Mouse (Mus musculus): ENCODE results near the gene Cntn5.

DNA sequence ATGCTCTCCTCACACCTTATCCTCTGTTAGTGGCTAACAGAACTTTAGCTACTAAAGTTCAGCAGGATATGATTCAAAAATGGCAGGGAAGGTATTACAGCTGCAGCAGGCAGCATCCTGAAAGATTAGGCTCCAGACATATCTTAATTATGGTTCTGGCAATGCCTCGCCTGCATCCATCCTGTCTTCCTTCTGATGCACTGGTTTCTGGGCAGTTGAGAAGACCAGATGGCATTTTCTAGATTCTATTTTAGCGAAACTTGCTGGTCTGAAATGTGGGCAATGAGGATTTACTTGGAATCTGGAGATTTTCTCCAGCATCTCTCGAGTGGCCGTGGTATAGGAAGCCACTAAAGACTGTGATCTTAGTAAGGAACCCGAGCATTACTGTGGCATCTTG, 1230.0 kb downstream of the Cntn5 start:
- TF ChIP-seq E2F4 (IDR thresholded peaks at IDR 0.05; ENCODE audit: insufficient read depth) (no peak), POLR2A (IDR thresholded peaks at IDR 0.05; ENCODE audit: insufficient read length, low read depth) (no peak), POLR2AphosphoS2 (IDR thresholded peaks at IDR 0.05; ENCODE audit: insufficient read length, low read depth) (no peak), USF1 (IDR thresholded peaks at IDR 0.05; ENCODE audit: low read depth) (no peak), TCF12 (IDR thresholded peaks at IDR 0.05; ENCODE audit: insufficient read depth, poor library complexity, severe bottlenecking) (no peak), MAX (IDR thresholded peaks at IDR 0.05; ENCODE audit: low read depth) (no peak), SRF (IDR thresholded peaks at IDR 0.05; ENCODE audit: control insufficient read depth, insufficient read length, low read depth) (no peak), TCF3 (IDR thresholded peaks at IDR 0.05; ENCODE audit: insufficient read length, low read depth) (no peak), CEBPB (IDR thresholded peaks at IDR 0.05; ENCODE audit: insufficient read depth, poor library complexity, severe bottlenecking) (no peak)

All from myocyte (in vitro differentiated cells).